Mouse (Mus musculus) right cerebral cortex, postnatal 14 days (tissue): ENCODE results near the gene Glyat.
"Not testable (repeated sequence)": the region's sequence is repeated elsewhere in the genome, so short reads cannot be mapped to it uniquely, and the experiment has no call there.

ENCODE experiments used
- DNase-seq: peaks from one replicate; pipeline ENCODE4 v3.0.0; 2022

Gene Glyat

GRCm38 (mm10) chr19:12633176-12633575, at the start of gene Glyat:
Glyat (plus strand) TSS chr19:12633308.
- DNase-seq, result no peak

GRCm38 (mm10) chr19:12585310-12585709, 47.8 kb upstream of the Glyat start:
- no peak for DNase-seq

- DNase-seq, result peak; percentile 50
These were observed 41.2 kb upstream of the Glyat start for GRCm38 (mm10) chr19:12591908-12592307.

DNA sequence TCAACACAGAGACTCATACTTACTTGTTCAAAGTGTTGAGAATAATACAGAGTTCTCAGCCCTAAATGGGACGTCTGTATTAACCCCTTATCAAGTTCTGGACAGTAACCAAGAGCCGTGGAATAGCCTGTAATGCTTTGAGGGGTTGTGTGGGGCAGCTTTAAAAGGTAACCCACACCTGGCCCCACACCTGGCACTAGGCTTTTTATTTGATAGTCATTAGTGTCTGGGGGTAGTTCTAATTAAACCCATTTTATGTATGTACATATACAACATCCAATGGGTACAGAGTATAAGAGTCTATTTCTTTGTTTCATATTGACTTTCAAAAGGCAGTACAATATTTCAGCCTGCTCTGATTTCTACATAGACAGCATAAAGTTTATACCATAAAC, 38.0 kb upstream of the Glyat start:
- DNase-seq, result no peak

GRCm38 (mm10) chr19:12595530-12596289, 37.4 kb upstream of the Glyat start:
- DNase-seq, result peak; percentile 44

- peak; percentile 19 for DNase-seq
These were observed 36.6 kb upstream of the Glyat start for GRCm38 (mm10) chr19:12596290-12597072.

DNA sequence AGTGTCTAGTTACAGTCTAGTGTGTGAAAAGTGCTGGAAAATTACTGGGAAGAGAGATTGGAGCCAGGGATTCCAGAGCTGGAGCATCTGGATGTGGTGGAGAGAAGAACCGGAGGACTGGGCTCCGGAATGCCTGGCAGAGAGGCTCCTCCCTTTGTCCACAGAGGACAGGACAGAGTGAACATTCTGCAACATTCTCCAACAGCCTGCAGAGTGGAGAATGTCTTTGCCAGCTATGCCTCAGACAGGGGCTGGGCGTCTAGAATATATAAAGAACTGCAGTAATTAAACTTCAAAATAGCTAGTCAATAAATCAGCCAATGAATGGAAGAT, 36.1 kb upstream of the Glyat start:
- DNase-seq, result no peak

- DNase-seq, result no peak
These were observed 34.4 kb upstream of the Glyat start for GRCm38 (mm10) chr19:12598674-12599073.

DNA sequence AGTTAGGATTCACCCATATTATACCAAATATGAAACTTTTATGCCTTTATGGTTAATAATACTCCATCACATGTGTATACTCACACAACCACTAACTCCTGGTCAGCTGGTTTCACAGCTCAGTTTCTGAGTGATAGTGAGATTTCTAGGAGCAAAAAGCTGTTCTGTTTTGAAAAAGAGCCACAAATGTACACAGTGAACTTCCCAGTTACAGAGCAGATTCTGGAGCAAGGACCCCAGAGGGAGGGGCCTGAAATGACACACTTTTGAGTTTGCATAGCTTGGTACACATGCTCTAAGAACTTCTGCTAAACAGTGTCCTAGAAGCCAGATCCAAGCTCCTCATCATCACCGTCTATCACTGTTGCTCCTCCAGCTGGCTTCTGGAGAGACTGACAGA, 33.4 kb upstream of the Glyat start, which contains the start of gene Gm4952:
Gene Gm4952, plus strand, starts transcription at position 301 of the 400 bp plus-strand sequence.
- DNase-seq, result no peak

DNA sequence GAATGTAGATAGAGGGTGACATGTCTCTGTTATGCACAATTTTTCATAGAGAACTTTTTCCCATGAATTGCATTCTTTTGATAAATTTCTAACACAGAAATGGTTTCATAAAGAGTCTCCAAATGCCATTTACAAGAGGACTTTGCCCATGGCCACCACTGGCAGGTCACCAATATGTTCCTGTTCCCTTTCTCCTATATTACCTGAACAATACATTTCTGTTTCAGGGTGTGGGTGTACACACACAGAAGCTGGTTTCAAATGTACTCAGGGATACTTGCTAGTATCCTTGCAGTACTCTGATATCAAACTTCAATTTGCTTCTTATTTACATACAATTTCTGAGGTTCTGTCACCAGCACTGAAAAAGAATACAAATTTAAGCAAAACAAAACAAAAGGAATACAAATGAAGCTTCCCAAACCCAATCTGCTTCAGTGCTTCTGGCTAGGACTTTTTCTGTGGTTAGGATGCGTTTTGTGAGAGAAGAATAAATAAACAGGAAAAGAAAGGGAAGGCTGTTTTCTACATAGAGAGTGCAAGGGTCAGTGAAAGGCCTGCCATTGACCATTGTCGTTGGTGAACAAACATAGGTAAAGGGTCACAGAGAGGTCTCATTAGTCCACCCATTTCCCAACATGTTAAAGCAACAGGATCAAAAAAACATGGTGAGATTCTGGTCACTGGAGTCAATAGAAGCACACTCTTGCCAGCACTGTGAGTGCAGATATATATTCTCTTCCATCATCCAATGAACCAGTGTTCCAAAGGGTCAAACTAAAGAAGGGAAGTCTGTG, 32.2 kb upstream of the Glyat start:
- DNase-seq, result no peak

- no peak for DNase-seq
These were observed 24.8 kb upstream of the Glyat start for GRCm38 (mm10) chr19:12608336-12608735.

DNA sequence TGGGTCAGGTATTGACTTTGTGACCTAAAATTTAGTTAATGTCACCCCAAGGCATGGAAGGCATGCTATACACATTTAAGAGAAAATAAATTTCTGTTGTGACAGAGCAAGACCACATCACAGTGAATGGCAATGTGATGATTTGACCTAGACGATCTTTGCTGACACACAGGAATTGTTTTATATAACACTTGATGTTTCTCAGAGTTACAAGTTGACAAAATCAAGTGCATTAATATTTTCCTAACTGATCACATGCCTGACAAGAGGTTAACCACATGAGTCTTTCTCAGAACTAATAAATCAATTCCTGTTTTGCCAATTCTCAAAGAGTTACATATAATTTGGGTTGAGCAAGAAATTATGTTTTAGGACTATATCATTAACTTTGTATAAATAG, 19.5 kb upstream of the Glyat start:
- no peak for DNase-seq

GRCm38 (mm10) chr19:12634259-12634658, 1.2 kb downstream of the Glyat start:
- DNase-seq, result no peak

- no peak for DNase-seq
These were observed 1.9 kb downstream of the Glyat start for GRCm38 (mm10) chr19:12634963-12635362.

DNA sequence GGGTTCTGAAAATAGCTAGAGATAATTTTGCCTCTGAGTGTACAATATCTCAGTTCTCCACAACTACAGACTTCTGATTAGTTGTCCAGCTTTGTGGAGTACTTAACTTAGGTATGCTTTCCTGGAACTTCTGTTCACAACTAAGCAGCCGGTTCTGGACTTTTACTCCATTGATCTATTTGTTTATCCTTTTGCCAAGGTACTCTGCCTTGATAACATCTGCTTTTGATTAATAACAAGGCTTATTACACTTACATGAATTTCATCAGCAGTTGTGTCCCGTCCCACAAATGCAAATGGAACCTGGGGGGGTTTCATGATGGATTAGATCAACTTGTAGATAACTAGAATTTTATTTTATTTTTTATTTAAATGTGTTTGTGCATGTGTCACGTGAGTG, 3.8 kb downstream of the Glyat start:
- DNase-seq, result no peak

DNA sequence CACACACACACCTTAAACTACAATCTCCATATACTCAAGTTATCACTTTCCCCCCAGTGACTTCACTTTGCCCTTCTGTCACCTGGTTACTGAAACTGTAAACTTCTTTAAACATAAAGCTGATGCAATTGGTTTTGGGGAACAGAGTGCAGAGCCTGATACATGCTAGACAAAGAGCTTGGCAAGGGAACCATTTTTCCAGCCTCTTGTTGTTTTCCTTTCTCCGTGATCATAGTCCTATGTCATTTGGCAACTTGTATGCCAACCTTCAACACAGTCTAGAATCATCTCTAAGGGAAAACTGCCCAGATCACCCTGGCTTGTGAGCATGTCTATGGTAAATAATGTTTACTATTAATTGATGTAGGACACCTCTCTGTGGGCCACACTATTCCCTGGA, 4.9 kb downstream of the Glyat start:
- DNase-seq, result no peak

DNA sequence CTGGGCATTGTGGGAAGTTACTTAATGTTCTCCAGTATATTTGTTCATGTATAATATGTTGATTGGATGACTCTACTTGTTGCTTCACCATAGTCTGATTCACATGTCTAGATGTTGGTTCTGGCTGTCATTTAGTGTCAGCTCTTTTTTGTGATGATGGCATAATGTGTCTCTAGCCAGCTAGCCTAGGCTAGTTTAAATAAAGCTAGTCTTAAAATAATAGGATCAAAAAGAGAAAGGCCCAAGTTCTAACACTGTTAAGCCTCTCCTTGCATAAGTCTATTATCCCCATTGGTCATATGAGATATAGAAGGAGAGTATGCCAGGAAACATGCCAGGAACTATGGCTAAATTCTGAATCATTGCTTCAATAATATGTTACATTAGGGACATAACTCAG, 16.4 kb downstream of the Glyat start:
- no peak for DNase-seq

- DNase-seq, result no peak
These were observed 33.0 kb downstream of the Glyat start for GRCm38 (mm10) chr19:12666156-12666555.

GRCm38 (mm10) chr19:12668601-12669000, 35.5 kb downstream of the Glyat start:
- DNase-seq, result not testable (repeated sequence)

- DNase-seq, result no peak
These were observed 37.0 kb downstream of the Glyat start, which contains the start of gene Olfr1442 for GRCm38 (mm10) chr19:12670139-12670538. Olfr1442 (plus strand) TSS chr19:12670439.

- DNase-seq, result no peak
These were observed 37.9 kb downstream of the Glyat start for GRCm38 (mm10) chr19:12671051-12671450.

- no peak for DNase-seq
These were observed 44.7 kb downstream of the Glyat start, which contains the start of gene Olfr1443 for GRCm38 (mm10) chr19:12677812-12678211. Olfr1443 (plus strand) TSS chr19:12678112.

GRCm38 (mm10) chr19:12684638-12685037, 51.5 kb downstream of the Glyat start:
- no peak for DNase-seq
